Mouse (Mus musculus) midbrain, embryonic 14.5 days (tissue): ENCODE measurements around the gene Slc35a2. TPM values are rescaled to one million over a fixed set of nuclear protein-coding genes. Genes with fewer than 3 reads are reported as not detected.
"Not testable (repeated sequence)": the region's sequence is repeated elsewhere in the genome, so short reads cannot be mapped to it uniquely, and the experiment has no call there.

Source experiments
- ATAC-seq: fragments of 200-750 bp; cut with Nextera tagmentation; 2 replicates; pipeline ENCODE4 v1.8.0; 2017; ENCODE audit warnings: moderate number of reproducible peaks, moderate library complexity; ENCODE audit not compliant: low FRiP score, low TSS enrichment
- DNase-seq: peaks from one replicate; pipeline ENCODE4 v3.0.0-alpha.2; 2015
- H3K27ac ChIP-seq: fragments of 300-500 bp; sonication (generic); replicated peaks from 2 replicates; pipeline ENCODE4 v1.5.1; 2014; ENCODE audit warnings: mild to moderate bottlenecking, low read depth, low read length, moderate library complexity
- H3K27me3 ChIP-seq: fragments of 300-500 bp; sonication (generic); 2 replicates; pipeline ENCODE4 v1.6.1; 2014; ENCODE audit warnings: low read length, control low read depth, mixed read lengths; ENCODE audit not compliant: control insufficient read depth, insufficient read depth
- H3K36me3 ChIP-seq: fragments of 300-500 bp; sonication (generic); 2 replicates; pipeline ENCODE4 v1.6.1; 2014; ENCODE audit warnings: low read length, control low read depth; ENCODE audit not compliant: control insufficient read depth, insufficient read depth
- H3K4me1 ChIP-seq: fragments of 300-500 bp; sonication (generic); 2 replicates; pipeline ENCODE4 v1.6.1; 2014; ENCODE audit warnings: mild to moderate bottlenecking, antibody characterized with exemption, low read length, control low read depth; ENCODE audit not compliant: control insufficient read depth, insufficient read depth
- H3K4me2 ChIP-seq: fragments of 300-500 bp; sonication (generic); 2 replicates; pipeline ENCODE4 v1.6.1; 2014; ENCODE audit warnings: mild to moderate bottlenecking, low read length, moderate library complexity
- H3K4me3 ChIP-seq: fragments of 300-500 bp; sonication (generic); replicated peaks from 2 replicates; pipeline ENCODE4 v1.5.1; 2014; ENCODE audit warnings: low read depth, low read length
- H3K9ac ChIP-seq: fragments of 300-500 bp; sonication (generic); replicated peaks from 2 replicates; pipeline ENCODE4 v1.6.1; 2014; ENCODE audit warnings: mild to moderate bottlenecking, low read length, moderate library complexity
- H3K9me3 ChIP-seq: fragments of 300-500 bp; sonication (generic); 2 replicates; pipeline ENCODE4 v1.6.1; 2016; ENCODE audit warnings: low read length, control low read depth, mixed read lengths; ENCODE audit not compliant: control insufficient read depth
- WGBS: fragments of 180-500 bp; shearing (Covaris S2); extraction: QIAGEN DNeasy Blood & Tissue Kit; methylation state at CpG from one replicate; pipeline ENCODE4 v1.1.7; 2014; 5-methylcytosine and 5-hydroxymethylcytosine counted together
- polyA plus RNA-seq: library from polyadenylated mRNA; unstranded; fragments of >200 nt; fragmentation: Nextera tagmentation; extraction: Ambion mirVana; gene quantifications from 2 replicates; pipeline ENCODE4 v1.2.1, GENCODE M21; 2014

Gene Slc35a2
- polyA plus RNA-seq, 1 experiment from 2014 or later, result 17.4 TPM

GRCm38 (mm10) chrX:7879819-7880218, 4.0 kb upstream of the Slc35a2 start:
- no peak overlapping the region for H3K9ac ChIP-seq
- no peak overlapping the region for H3K27ac ChIP-seq

GRCm38 (mm10) chrX:7898211-7898610, 14.4 kb downstream of the Slc35a2 start:
- no peaks in the 10 kb centered on the region for H3K9me3 ChIP-seq
- peak overlapping the region; percentile 53 for H3K4me3 ChIP-seq
- no peaks in the 10 kb centered on the region for H3K27me3 ChIP-seq
- peak overlapping the region; percentile 60 for H3K9ac ChIP-seq
- peak overlapping the region; percentile 54 for H3K4me2 ChIP-seq
- H3K4me1 ChIP-seq, result 0 out of 2 replicates have a peak, but pooled peaks cover 4% of the 10 kb centered on the region
- 33% methylated on average over 13 of the region's 13 CpGs for WGBS
- H3K36me3 ChIP-seq, result peaks cover 25% of the 10 kb centered on the region
- H3K27ac ChIP-seq, result peak overlapping the region; percentile 88
- no peak for ATAC-seq
- DNase-seq, result no peak

More at GRCm38 (mm10) chrX:7879819-7880218, 4.0 kb upstream of the Slc35a2 start:
- H3K36me3 ChIP-seq, result 0 out of 2 replicates have a peak, but pooled peaks cover 2% of the 10 kb centered on the region
- no peaks in the 10 kb centered on the region for H3K9me3 ChIP-seq
- H3K4me3 ChIP-seq, result peak overlapping the region; percentile 50
- ATAC-seq (peak; percentile 41), DNase-seq (peak; percentile 86)
- WGBS, result 20% methylated on average over 11 of the region's 11 CpGs
- peak overlapping the region; percentile 79 for H3K4me2 ChIP-seq
- H3K4me1 ChIP-seq, result no peaks in the 10 kb centered on the region; the same call in 1 of the 2 replicates
- no peaks in the 10 kb centered on the region for H3K27me3 ChIP-seq

- peak within 1 kb of the TSS; percentile 54 for H3K4me2 ChIP-seq
- 18% methylated on average over 62 of the region's 62 CpGs for WGBS
- H3K36me3 ChIP-seq, result peaks cover 25% of the 10 kb centered on the region
- H3K27me3 ChIP-seq, result no peaks in the 10 kb centered on the region
- DNase-seq, result peak; percentile 93
- peak; percentile 98 for ATAC-seq
- H3K9ac ChIP-seq, result peak within 1 kb of the TSS; percentile 60
- H3K27ac ChIP-seq, result peak within 1 kb of the TSS; percentile 88
- H3K9me3 ChIP-seq, result no peaks in the 10 kb centered on the region
- H3K4me1 ChIP-seq, result 0 out of 2 replicates have a peak, but pooled peaks cover 4% of the 10 kb centered on the region
- peak within 1 kb of the TSS; percentile 53 for H3K4me3 ChIP-seq
Measured at GRCm38 (mm10) chrX:7898880-7899874, 15.3 kb downstream of the Slc35a2 start, which contains the start of the genes Pqbp1 and Timm17b. TSS of gene Pqbp1 (minus strand) at chrX:7899269. TSS of gene Timm17b (plus strand) at chrX:7899357.

GRCm38 (mm10) chrX:7904441-7904840, 20.6 kb downstream of the Slc35a2 start:
- Histone ChIP-seq H3K27ac (no peak overlapping the region), H3K4me1 (0 out of 2 replicates have a peak, but pooled peaks cover 4% of the 10 kb centered on the region), H3K4me3 (no peak overlapping the region), H3K9ac (no peak overlapping the region), H3K4me2 (no peak overlapping the region), H3K36me3 (peaks cover 14% of the 10 kb centered on the region; the same call in 1 of the 2 replicates), H3K27me3 (no peaks in the 10 kb centered on the region), H3K9me3 (no peaks in the 10 kb centered on the region)
- ATAC-seq (no peak), DNase-seq (no peak)
- 94% methylated on average over 5 of the region's 5 CpGs for WGBS

GRCm38 (mm10) chrX:7907735-7908134, 23.9 kb downstream of the Slc35a2 start, which contains the start of gene Gm10491:
TSS of gene Gm10491 (minus strand) at chrX:7907835.
- no peak within 1 kb of the TSS for H3K4me2 ChIP-seq
- H3K9me3 ChIP-seq, result no peaks in the 10 kb centered on the region
- H3K27me3 ChIP-seq, result no peaks in the 10 kb centered on the region
- no peak for ATAC-seq
- no peak within 1 kb of the TSS for H3K9ac ChIP-seq
- WGBS, result 86% methylated on average over 5 of the region's 5 CpGs
- DNase-seq, result no peak
- H3K36me3 ChIP-seq, result peaks cover 14% of the 10 kb centered on the region; the same call in 1 of the 2 replicates
- no peak within 1 kb of the TSS for H3K4me3 ChIP-seq
- no peaks in the 10 kb centered on the region for H3K4me1 ChIP-seq
- H3K27ac ChIP-seq, result no peak within 1 kb of the TSS

GRCm38 (mm10) chrX:7909242-7909641, 25.4 kb downstream of the Slc35a2 start, which contains the start of gene Gm10490:
TSS of gene Gm10490 (plus strand) at chrX:7909542.
- H3K4me3 ChIP-seq, H3K9ac ChIP-seq, H3K4me1 ChIP-seq, ATAC-seq, H3K9me3 ChIP-seq, H3K4me2 ChIP-seq, H3K27ac ChIP-seq, H3K27me3 ChIP-seq, DNase-seq: not testable (repeated sequence)
- WGBS, result 87% methylated on average over 4 of the region's 4 CpGs
- 0 out of 2 replicates have a peak, but pooled peaks cover 11% of the 10 kb centered on the region for H3K36me3 ChIP-seq

- 39% methylated on average over 6 of the region's 6 CpGs for WGBS
- Histone ChIP-seq H3K36me3 (0 out of 2 replicates have a peak, but pooled peaks cover 11% of the 10 kb centered on the region), H3K9me3 (no peaks in the 10 kb centered on the region), H3K4me2 (no peak overlapping the region), H3K27me3 (no peaks in the 10 kb centered on the region), H3K9ac (no peak overlapping the region), H3K4me1 (no peaks in the 10 kb centered on the region), H3K4me3 (no peak overlapping the region), H3K27ac (no peak overlapping the region)
- ATAC-seq (no peak), DNase-seq (peak; percentile 38)
Measured at GRCm38 (mm10) chrX:7910473-7910872, 26.6 kb downstream of the Slc35a2 start.

GRCm38 (mm10) chrX:7915669-7916068, 31.8 kb downstream of the Slc35a2 start:
- DNase-seq, result peak; percentile 12
- ATAC-seq, H3K4me1 ChIP-seq, H3K9me3 ChIP-seq, H3K27me3 ChIP-seq, H3K36me3 ChIP-seq, H3K4me2 ChIP-seq, H3K9ac ChIP-seq, H3K4me3 ChIP-seq, H3K27ac ChIP-seq: not testable (repeated sequence)
- 24% methylated on average over 3 of the region's 3 CpGs for WGBS
